Mouse (Mus musculus) embryo, embryonic 11 days (tissue): ENCODE data around the gene Lamb2.

Experiments used
- DNase-seq: peaks from one replicate; pipeline ENCODE4 v3.0.0-alpha.2; 2015

Gene Lamb2

GRCm38 (mm10) chr9:108493246-108493645 lies 13.7 kb downstream of the Lamb2 start:
- no peak for DNase-seq

- no peak for DNase-seq
Measured at GRCm38 (mm10) chr9:108494146-108494825, 14.8 kb downstream of the Lamb2 start.

GRCm38 (mm10) chr9:108494905-108495304 lies 15.4 kb downstream of the Lamb2 start:
- DNase-seq: no peak

GRCm38 (mm10) chr9:108499231-108499630 lies 19.7 kb downstream of the Lamb2 start:
- DNase-seq: no peak

- no peak for DNase-seq
Measured at GRCm38 (mm10) chr9:108499943-108500342, 20.4 kb downstream of the Lamb2 start.

GRCm38 (mm10) chr9:108506901-108507300 lies 27.4 kb downstream of the Lamb2 start:
- DNase-seq: no peak

- peak; percentile 97 for DNase-seq
Measured at GRCm38 (mm10) chr9:108507619-108508434, 28.3 kb downstream of the Lamb2 start, which contains the start of gene Qars. TSS of gene Qars (plus strand) at chr9:108507706.

GRCm38 (mm10) chr9:108508776-108509175 lies 29.2 kb downstream of the Lamb2 start:
- DNase-seq: no peak

- DNase-seq: peak; percentile 100
Measured at GRCm38 (mm10) chr9:108516380-108517251, 37.1 kb downstream of the Lamb2 start, which contains the start of gene Qrich1. TSS of gene Qrich1 (plus strand) at chr9:108516806.

- peak; percentile 95 for DNase-seq
Measured at GRCm38 (mm10) chr9:108517253-108517930, 37.9 kb downstream of the Lamb2 start.

GRCm38 (mm10) chr9:108517931-108518332 lies 38.4 kb downstream of the Lamb2 start:
- peak; percentile 73 for DNase-seq

- no peak for DNase-seq
Measured at GRCm38 (mm10) chr9:108521604-108522003, 42.1 kb downstream of the Lamb2 start.

GRCm38 (mm10) chr9:108523341-108523740 lies 43.8 kb downstream of the Lamb2 start:
- DNase-seq: no peak

- DNase-seq: no peak
Measured at GRCm38 (mm10) chr9:108525400-108525799, 45.9 kb downstream of the Lamb2 start.

- DNase-seq: no peak
Measured at GRCm38 (mm10) chr9:108530954-108531353, 51.4 kb downstream of the Lamb2 start.

GRCm38 (mm10) chr9:108531496-108531895 lies 52.0 kb downstream of the Lamb2 start:
- DNase-seq: no peak
